Mouse (Mus musculus) regulatory T cell (primary cell): ENCODE data around the gene Zfp873.
"Not testable (repeated sequence)": the region's sequence is repeated elsewhere in the genome, so short reads cannot be mapped to it uniquely, and the experiment has no call there.

Experiments
- in situ Hi-C: fragments of 300-600 bp; cut with MboI, MseI; formaldehyde crosslinking; loops from one replicate; pipeline ENCODE4 v1.15.1; 2025; ENCODE audit warnings: high pct_unique_total_duplicates

Gene Zfp873

GRCm38 (mm10) chr10:82047597-82048459 is at the start of gene Zfp873:
TSS of gene Zfp873 (plus strand) at chr10:82048123.
- in situ Hi-C loops = loop anchor here (5.0 kb wide), 1 partner anchor 34 kb away; the partner anchor contains the start of gene BC024063

GRCm38 (mm10) chr10:82003209-82003608 is 44.7 kb upstream of the Zfp873 start:
- in situ Hi-C loops = not testable (repeated sequence)

- in situ Hi-C loops = not testable (repeated sequence)
Observed at GRCm38 (mm10) chr10:82004822-82005221, 43.1 kb upstream of the Zfp873 start.

- in situ Hi-C loops = no loop called here
Observed at GRCm38 (mm10) chr10:82042191-82042590, 5.7 kb upstream of the Zfp873 start.

GRCm38 (mm10) chr10:82046603-82047002 is 1.3 kb upstream of the Zfp873 start:
- in situ Hi-C loops = loop anchor here (5.0 kb wide), 1 partner anchor 36 kb away; the partner anchor contains the start of gene BC024063

- in situ Hi-C loops = loop anchor here (5.0 kb wide), 1 partner anchor 34 kb away; the partner anchor contains the start of gene BC024063
Observed at GRCm38 (mm10) chr10:82048460-82048804, 509 bp downstream of the Zfp873 start.

- in situ Hi-C loops = loop anchor here (5.0 to 10.0 kb wide), 2 partner anchors 36 to 158 kb away; partner anchors contain the start of gene Zfp873
Observed at GRCm38 (mm10) chr10:82082728-82083621, 35.1 kb downstream of the Zfp873 start, which contains the start of gene BC024063. TSS of gene BC024063 (plus strand) at chr10:82083353.

GRCm38 (mm10) chr10:82083622-82083971 is 35.7 kb downstream of the Zfp873 start:
- in situ Hi-C loops = loop anchor here (5.0 to 10.0 kb wide), 2 partner anchors 36 to 159 kb away; partner anchors contain the start of gene Zfp873
